Mouse (Mus musculus): ENCODE data around the gene Rbck1. TPM values are rescaled to one million over a fixed set of nuclear protein-coding genes. Genes with fewer than 3 reads are reported as not detected.

Gene Rbck1
- polyA plus RNA-seq (2016; fragmentation: Nextera tagmentation; extraction: Ambion mirVana): 91.5 and 91.9 TPM in 2 replicates

DNA sequence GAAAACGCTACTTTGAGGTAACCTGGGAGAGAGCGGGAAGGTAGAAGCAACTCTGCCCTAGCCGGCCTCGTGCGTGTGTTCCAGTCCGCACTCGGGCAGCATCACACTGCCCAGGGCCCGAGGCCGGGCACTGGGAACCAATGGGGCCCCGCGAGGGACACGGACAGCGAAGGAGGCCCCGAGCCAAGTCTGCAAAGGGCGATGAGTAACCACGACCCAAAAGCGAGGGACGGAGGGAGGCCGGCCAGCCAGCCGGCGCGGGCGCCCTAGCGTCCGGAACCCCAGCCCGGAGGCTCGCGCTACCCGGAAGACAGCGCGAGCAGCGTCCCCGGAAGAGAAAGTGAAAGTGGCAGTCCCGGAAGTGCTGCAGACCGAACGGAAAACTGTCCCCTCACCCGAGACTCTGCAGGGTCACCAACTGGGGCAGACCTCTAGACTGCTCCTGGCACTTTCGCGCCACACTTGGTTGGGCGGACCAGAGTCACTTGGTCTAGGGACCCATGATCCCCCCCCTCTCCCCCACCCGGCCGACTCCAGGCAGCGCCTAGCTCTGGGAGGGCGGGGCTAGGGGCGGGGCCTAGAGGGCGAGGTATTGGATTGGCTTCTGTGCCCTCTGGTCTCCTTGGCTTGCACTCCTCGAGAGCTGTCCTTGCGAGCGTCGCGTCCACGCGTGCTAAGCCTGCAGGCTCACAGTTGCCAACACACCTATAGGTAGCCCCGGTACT is at the start of gene Rbck1:
TSS of gene Rbck1 (minus strand) at position 553 of the 725 bp plus-strand sequence.
- peak within 1 kb of the TSS; percentile 90 for H3K27ac ChIP-seq
- H3K9me3 ChIP-seq (replicated peaks): no peaks in the 10 kb centered on the region
- H3K27me3 ChIP-seq: no peaks in the 10 kb centered on the region
- peak within 1 kb of the TSS; percentile 67 for H3K4me3 ChIP-seq
- H3K4me1 ChIP-seq: peaks cover 15% of the 10 kb centered on the region
- peak within 1 kb of the TSS; percentile 82 for H3K4me2 ChIP-seq (replicated peaks)
- under 1% methylated on average over 53 of the region's 54 CpGs for WGBS
- H3K9ac ChIP-seq: peak within 1 kb of the TSS; percentile 84
- peaks cover 20% of the 10 kb centered on the region for H3K36me3 ChIP-seq
- ATAC-seq (ENCODE audit: low FRiP score): peak; percentile 97

DNA sequence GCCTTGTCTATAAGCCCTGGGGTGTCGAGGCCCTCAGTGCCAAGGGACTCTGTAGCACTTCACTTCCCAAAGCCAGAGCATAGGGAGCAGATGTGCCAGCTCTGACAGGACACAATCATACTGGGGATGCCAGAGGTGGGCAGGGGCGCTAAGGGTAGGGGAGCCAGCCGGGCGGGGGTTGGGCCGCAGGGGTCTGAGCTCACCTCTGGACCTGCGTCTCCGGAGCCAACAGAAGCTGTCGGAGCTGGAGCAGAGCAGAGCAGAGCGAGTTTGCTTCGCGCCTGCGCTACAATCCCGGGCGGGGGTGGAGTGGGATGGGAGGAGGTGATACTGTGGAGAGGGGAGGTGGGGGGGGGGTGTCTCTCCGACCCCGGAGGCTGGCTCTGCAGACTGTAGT is 43.9 kb upstream of the Rbck1 start, which contains the start of gene Nrsn2:
TSS of gene Nrsn2 (minus strand) at position 294 of the 397 bp plus-strand sequence.
- Histone ChIP-seq H3K9ac (peak within 1 kb of the TSS; percentile 59), H3K4me1 (peaks cover 30% of the 10 kb centered on the region), H3K27me3 (peaks cover 15% of the 10 kb centered on the region), H3K4me2 (replicated peaks) (peak within 1 kb of the TSS; percentile 53), H3K36me3 (no peaks in the 10 kb centered on the region), H3K9me3 (replicated peaks) (no peaks in the 10 kb centered on the region), H3K27ac (peak within 1 kb of the TSS; percentile 92), H3K4me3 (peak within 1 kb of the TSS; percentile 34)
- WGBS: under 1% methylated on average over 16 of the region's 16 CpGs
- ATAC-seq (ENCODE audit: low FRiP score): peak; percentile 71

DNA sequence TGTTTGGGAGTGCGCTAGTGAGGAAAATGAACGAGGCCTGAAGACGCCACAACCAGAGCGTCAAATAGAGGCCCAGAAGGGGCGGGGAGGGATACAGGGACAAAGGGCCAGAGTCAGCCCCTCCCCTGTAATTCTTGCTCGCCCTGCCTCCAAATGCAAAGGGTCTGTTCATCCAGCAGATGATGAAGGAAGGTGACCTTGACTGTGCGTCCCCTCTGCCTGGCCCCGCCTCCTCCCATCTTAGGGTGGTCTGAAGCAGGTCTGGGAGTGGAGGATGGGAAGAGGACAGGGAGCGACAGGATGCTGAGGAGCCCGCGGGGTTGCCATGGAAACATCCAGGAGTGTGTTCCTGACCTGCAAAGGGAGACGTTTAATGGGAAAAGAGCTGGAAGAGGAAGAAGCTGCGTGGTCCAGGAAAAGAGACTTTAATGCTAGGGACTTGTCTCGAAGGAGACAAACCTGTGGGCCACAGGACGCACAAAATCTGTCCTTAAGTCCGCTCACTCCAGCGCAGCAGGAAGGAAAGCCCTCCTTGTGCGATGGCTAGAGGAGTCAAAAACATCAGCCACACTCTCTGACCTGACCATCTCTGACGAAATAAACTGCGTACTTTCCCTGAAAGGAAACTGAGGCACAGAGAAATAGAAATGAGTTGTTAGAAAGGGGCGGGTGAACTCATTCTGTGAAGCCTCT is 43.3 kb upstream of the Rbck1 start:
- peak overlapping the region; percentile 59 for H3K9ac ChIP-seq
- peak overlapping the region; percentile 92 for H3K27ac ChIP-seq
- H3K27me3 ChIP-seq: peaks cover 15% of the 10 kb centered on the region
- peak; percentile 91 for ATAC-seq (ENCODE audit: low FRiP score)
- H3K4me3 ChIP-seq: peak overlapping the region; percentile 34
- H3K4me1 ChIP-seq: peaks cover 30% of the 10 kb centered on the region
- H3K36me3 ChIP-seq: no peaks in the 10 kb centered on the region
- peak overlapping the region; percentile 53 for H3K4me2 ChIP-seq (replicated peaks)
- no peaks in the 10 kb centered on the region for H3K9me3 ChIP-seq (replicated peaks)
- 3% methylated on average over 20 of the region's 21 CpGs for WGBS

DNA sequence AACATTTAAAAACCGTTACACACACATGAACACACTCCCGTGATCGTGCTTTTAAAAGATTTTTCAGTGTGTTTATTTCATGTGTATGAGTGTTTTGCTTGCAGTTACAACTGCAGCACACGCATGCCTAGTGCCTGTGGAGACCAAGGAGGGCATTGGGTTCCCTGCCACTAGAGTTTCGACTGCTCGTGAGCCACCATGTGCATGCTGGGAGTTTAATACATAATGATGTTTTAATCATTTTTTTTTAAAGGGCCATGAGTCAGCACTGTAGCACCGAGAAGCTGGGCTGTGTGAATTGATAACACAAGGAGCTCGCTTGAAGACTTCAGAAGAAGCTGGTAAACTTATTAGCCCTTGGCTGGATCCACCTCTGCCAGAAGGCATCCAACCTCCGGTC is 41.1 kb upstream of the Rbck1 start:
- no peak for ATAC-seq (ENCODE audit: low FRiP score)
- Histone ChIP-seq H3K27me3 (peaks cover 15% of the 10 kb centered on the region), H3K4me3 (no peak overlapping the region)

DNA sequence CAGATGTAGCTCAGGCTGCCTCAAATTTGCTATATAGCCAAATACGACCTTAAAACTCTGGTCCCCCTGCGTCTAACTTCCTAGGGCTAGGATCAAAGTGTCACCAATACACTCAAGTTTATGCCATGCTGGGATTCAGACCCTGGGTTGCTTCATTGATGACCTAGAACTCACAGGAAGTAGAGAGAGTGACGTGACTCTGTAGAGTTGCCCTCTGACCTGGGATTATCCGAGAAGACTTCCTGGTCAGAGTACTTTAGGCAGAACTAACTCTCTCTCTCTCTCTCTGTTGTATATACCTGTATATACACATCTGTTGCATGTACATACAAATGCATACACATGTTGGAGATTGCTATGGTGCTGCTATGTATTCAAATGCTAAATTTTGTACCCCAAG is 40.2 kb upstream of the Rbck1 start:
- 73% methylated on average over 4 of the region's 4 CpGs for WGBS
- H3K9me3 ChIP-seq (replicated peaks): no peaks in the 10 kb centered on the region
- H3K4me1 ChIP-seq: peaks cover 30% of the 10 kb centered on the region
- H3K4me2 ChIP-seq (replicated peaks): no peak overlapping the region
- no peak for ATAC-seq (ENCODE audit: low FRiP score)
- no peak overlapping the region for H3K9ac ChIP-seq
- H3K36me3 ChIP-seq: no peaks in the 10 kb centered on the region
- H3K27me3 ChIP-seq: peaks cover 15% of the 10 kb centered on the region
- H3K27ac ChIP-seq: no peak overlapping the region
- no peak overlapping the region for H3K4me3 ChIP-seq

More for the DNA sequence above, 41.1 kb upstream of the Rbck1 start:
- 86% methylated on average over 9 of the region's 9 CpGs for WGBS
- no peak overlapping the region for H3K27ac ChIP-seq
- no peak overlapping the region for H3K9ac ChIP-seq
- H3K9me3 ChIP-seq (replicated peaks): no peaks in the 10 kb centered on the region
- H3K36me3 ChIP-seq: no peaks in the 10 kb centered on the region
- no peak overlapping the region for H3K4me2 ChIP-seq (replicated peaks)
- peaks cover 30% of the 10 kb centered on the region for H3K4me1 ChIP-seq

DNA sequence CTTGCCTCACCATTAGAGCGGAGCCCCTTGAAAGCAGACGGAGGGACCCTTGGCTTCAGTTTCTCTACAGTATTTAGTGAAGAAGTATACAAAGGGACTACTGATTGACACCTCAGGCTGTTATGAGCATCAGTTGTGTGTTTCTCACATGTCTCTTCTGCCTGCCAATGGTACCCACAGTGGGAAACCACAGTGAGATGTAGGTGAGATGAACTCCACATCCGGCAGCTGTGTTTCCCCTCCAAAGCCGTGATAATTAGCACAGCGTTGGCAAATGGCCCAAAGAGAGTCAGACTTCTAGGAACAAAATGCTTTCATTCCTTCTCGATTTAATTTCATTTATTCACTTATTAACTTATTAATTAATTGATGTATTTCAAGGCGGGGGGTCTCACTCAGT is 39.7 kb upstream of the Rbck1 start:
- WGBS: 87% methylated on average over 7 of the region's 7 CpGs
- Histone ChIP-seq H3K4me3 (no peak overlapping the region), H3K27ac (no peak overlapping the region), H3K36me3 (no peaks in the 10 kb centered on the region), H3K9ac (no peak overlapping the region), H3K27me3 (peaks cover 13% of the 10 kb centered on the region), H3K4me2 (replicated peaks) (no peak overlapping the region), H3K4me1 (peaks cover 30% of the 10 kb centered on the region), H3K9me3 (replicated peaks) (no peaks in the 10 kb centered on the region)
- no peak for ATAC-seq (ENCODE audit: low FRiP score)

DNA sequence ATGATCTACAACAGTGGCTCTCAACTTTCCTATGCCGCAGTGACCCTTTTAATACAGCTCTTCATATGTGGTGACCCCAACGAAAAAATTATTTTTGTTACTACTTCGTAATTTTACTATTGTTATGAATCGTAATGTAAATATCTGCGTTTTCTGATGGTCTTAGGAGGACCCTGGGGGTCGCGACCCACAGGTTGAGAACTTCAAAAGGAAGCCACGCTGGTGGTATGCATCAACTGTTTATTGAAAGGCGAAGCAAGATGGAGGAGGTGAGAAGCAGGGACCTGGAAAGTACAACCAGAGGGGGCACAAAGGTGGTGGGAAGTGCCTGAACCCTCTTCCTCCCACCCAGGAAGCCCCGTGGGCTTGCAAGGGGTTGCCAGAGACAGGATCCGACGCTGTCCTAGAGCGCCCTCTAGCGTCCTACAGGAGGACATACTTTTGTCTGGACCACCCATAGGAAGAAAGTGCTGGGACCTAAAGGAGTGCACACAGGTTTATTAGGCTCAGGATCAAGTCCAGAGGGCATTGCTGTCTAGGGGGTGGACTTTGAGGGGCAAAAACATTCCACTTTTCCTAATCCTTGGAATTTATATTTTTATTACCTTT is 36.2 kb upstream of the Rbck1 start:
- Histone ChIP-seq H3K9ac (no peak overlapping the region), H3K27me3 (peaks cover 4% of the 10 kb centered on the region; the same call in 1 of the 2 replicates)
- peak; percentile 30; the same call in 1 of the 2 replicates for ATAC-seq (ENCODE audit: low FRiP score)

DNA sequence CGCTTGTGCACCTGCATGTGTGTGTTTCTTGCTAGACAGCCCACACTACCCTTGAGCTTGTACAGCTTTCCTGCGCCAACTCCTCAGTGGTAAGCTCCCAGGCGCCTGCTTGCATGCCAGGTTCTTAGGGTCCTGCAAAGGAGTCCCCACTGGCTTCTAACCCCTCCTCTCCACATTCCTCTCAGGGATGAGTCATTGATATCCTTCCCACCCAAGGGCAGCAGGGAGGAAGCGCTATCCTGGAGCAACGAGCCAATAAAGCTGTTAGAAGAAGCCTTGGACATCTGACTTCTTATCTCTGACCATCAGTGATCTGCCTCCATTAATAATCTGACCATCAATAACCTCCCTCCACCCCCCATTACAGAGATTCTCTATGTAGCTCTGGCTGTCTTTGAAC is 35.5 kb upstream of the Rbck1 start:
- H3K4me2 ChIP-seq (replicated peaks): no peak overlapping the region
- H3K9me3 ChIP-seq (replicated peaks): no peaks in the 10 kb centered on the region
- no peak overlapping the region for H3K9ac ChIP-seq
- no peak overlapping the region for H3K4me3 ChIP-seq
- H3K27me3 ChIP-seq: peaks cover 4% of the 10 kb centered on the region; the same call in 1 of the 2 replicates
- H3K4me1 ChIP-seq: no peaks in the 10 kb centered on the region; the same call in 1 of the 2 replicates
- H3K27ac ChIP-seq: no peak overlapping the region
- WGBS: 90% methylated on average over 5 of the region's 5 CpGs
- ATAC-seq (ENCODE audit: low FRiP score): no peak
- no peaks in the 10 kb centered on the region for H3K36me3 ChIP-seq

More for the DNA sequence above, 36.2 kb upstream of the Rbck1 start:
- H3K9me3 ChIP-seq (replicated peaks): no peaks in the 10 kb centered on the region
- H3K4me2 ChIP-seq (replicated peaks): no peak overlapping the region; the same call in 1 of the 2 replicates
- no peaks in the 10 kb centered on the region for H3K36me3 ChIP-seq
- H3K4me1 ChIP-seq: no peaks in the 10 kb centered on the region; the same call in 1 of the 2 replicates
- H3K27ac ChIP-seq: no peak overlapping the region
- H3K4me3 ChIP-seq: no peak overlapping the region
- 35% methylated on average over 14 of the region's 14 CpGs for WGBS

DNA sequence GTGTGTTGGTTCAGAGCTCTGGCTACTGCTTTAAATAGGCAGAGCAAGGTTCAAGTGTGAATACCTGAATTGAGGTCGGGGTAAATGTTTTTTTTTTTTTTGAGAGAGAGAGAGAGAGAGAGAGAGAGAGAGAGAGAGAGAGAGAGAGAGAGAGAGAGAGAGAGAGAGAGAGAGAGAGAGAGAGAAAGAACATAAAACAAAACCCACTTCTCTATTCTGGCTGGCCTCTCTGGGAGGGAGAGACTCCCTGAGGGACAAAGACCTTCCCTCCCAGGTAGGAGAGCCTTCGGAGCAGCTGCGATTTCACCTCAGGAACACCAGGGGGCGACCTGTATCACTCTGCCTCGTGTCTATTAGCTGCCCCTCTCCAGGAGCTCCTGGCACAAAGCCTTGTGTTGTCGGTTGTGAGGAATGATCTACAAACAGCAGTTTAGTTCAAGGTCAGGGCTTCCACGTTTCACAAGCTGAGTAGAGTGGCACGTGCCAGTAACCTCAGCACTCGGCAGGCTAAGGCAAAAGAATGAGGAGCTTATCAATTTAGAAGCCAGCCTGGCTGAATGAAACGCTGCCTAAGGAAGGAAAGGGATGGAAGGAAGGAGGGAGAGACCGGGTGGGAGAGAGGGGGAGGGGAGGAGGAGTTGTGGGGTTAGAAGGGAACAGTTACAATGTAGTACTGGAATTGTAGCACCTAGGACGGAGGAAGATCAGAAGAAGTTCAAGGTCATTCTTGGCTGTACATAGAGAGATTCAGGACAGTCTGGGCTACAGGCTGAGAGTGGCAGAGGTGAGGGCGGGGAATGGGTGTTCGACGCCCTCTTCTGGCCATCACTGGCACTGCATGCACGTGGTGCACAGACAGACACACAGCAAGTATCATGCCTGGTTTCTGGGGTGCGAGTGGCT is 31.0 kb upstream of the Rbck1 start:
- whole genome bisulfite sequencing: 14% methylated on average over 17 of the region's 17 CpGs
- Histone ChIP-seq H3K4me2 (replicated peaks) (peak overlapping the region; percentile 37), H3K9me3 (replicated peaks) (no peaks in the 10 kb centered on the region), H3K4me3 (0 out of 2 replicates have a peak overlapping the region, but pooled peaks have one; percentile 3), H3K9ac (peak overlapping the region; percentile 35; the same call in 1 of the 2 replicates), H3K36me3 (no peaks in the 10 kb centered on the region), H3K27ac (peak overlapping the region; percentile 73; the same call in 1 of the 2 replicates), H3K4me1 (no peaks in the 10 kb centered on the region), H3K27me3 (no peaks in the 10 kb centered on the region)
- ATAC-seq (ENCODE audit: low FRiP score): peak; percentile 73

DNA sequence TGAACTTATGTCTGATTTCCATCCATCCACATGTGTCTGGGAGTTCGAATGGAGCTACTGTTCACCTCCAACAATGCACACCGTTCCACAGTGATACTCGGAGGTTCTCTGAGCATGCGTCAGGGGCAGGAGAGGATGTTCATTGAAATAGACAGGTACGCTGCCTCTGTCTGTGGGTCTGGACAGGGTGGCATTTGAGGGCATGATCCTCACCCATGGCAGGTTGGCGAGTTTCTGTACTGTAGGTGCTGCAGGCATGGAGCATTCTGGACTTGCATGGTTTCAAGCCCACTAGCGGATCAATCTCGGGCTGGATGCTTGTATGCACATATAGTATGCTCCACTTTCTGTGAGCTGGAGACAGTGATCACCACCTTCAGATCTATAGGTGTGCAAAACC is 28.7 kb upstream of the Rbck1 start:
- Histone ChIP-seq H3K4me3 (no peak overlapping the region), H3K27me3 (0 out of 2 replicates have a peak, but pooled peaks cover 3% of the 10 kb centered on the region), H3K27ac (no peak overlapping the region), H3K9me3 (replicated peaks) (no peaks in the 10 kb centered on the region), H3K4me1 (no peaks in the 10 kb centered on the region), H3K9ac (no peak overlapping the region), H3K4me2 (replicated peaks) (no peak overlapping the region), H3K36me3 (no peaks in the 10 kb centered on the region)
- no peak for ATAC-seq (ENCODE audit: low FRiP score)
- WGBS: 89% methylated on average over 8 of the region's 8 CpGs

DNA sequence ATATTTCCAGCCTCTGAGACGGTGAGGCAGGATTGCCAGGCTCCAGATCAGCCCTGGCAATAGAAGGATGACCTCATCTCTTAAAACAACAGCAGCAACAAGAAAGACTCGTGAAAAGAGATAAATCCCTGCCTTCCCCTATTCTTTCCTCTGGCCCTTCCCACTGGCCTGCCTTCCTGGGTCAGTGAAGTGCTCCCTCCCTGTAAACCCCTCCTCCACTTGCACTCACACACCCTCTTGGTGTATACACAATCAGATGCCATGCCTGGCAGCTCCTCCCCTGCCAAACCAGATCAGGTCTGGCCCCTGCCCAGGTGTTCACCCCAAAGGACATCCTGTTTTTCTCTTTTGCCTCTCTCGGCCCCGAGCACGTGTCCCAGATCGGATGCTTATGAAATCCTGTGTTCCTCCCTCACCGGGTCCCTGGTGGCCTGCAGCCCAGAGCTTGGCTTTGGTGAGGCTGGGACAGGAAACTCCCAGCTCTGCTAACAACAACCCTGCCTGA is 27.9 kb upstream of the Rbck1 start:
- H3K36me3 ChIP-seq: no peaks in the 10 kb centered on the region
- 0 out of 2 replicates have a peak, but pooled peaks cover 3% of the 10 kb centered on the region for H3K27me3 ChIP-seq
- 65% methylated on average over 7 of the region's 7 CpGs for WGBS
- H3K4me1 ChIP-seq: no peaks in the 10 kb centered on the region
- no peaks in the 10 kb centered on the region for H3K9me3 ChIP-seq (replicated peaks)
- no peak overlapping the region for H3K4me3 ChIP-seq
- H3K9ac ChIP-seq: no peak overlapping the region
- no peak for ATAC-seq (ENCODE audit: low FRiP score)
- no peak overlapping the region for H3K27ac ChIP-seq
- no peak overlapping the region for H3K4me2 ChIP-seq (replicated peaks)

Measured in hindbrain, embryonic 12.5 days (tissue).